Mouse (Mus musculus) T-helper 2 cell (primary cell): ENCODE results near the gene Bzw1.
"Not testable (repeated sequence)": the region's sequence is repeated elsewhere in the genome, so short reads cannot be mapped to it uniquely, and the experiment has no call there.

Experiments
- in situ Hi-C: fragments of 300-600 bp; cut with MboI, MseI; formaldehyde crosslinking; loops from one replicate; pipeline ENCODE4 v1.15.1; 2025; ENCODE audit warnings: high pct_unique_total_duplicates

Bzw1 gene

GRCm38 (mm10) chr1:58392652-58393283 lies at the start of gene Bzw1:
Gene Bzw1, plus strand, starts transcription at chr1:58392898.
- in situ Hi-C loops = no loop called here

- in situ Hi-C loops = no loop called here
Observed at GRCm38 (mm10) chr1:58343861-58344260, 48.8 kb upstream of the Bzw1 start.

GRCm38 (mm10) chr1:58344570-58344969 lies 48.1 kb upstream of the Bzw1 start:
- in situ Hi-C loops = no loop called here

- in situ Hi-C loops = no loop called here
Observed at GRCm38 (mm10) chr1:58346159-58346558, 46.5 kb upstream of the Bzw1 start.

GRCm38 (mm10) chr1:58348712-58349111 lies 44.0 kb upstream of the Bzw1 start:
- in situ Hi-C loops = no loop called here

- in situ Hi-C loops = loop anchor here (5.0 kb wide), 1 partner anchor 51 kb away; no protein-coding TSS in a partner anchor
Observed at GRCm38 (mm10) chr1:58353238-58353893, 39.3 kb upstream of the Bzw1 start.

GRCm38 (mm10) chr1:58358958-58359901 lies 33.5 kb upstream of the Bzw1 start:
- in situ Hi-C loops = no loop called here

- in situ Hi-C loops = no loop called here
Observed at GRCm38 (mm10) chr1:58362296-58362695, 30.4 kb upstream of the Bzw1 start.

GRCm38 (mm10) chr1:58364551-58364950 lies 28.1 kb upstream of the Bzw1 start:
- in situ Hi-C loops = no loop called here

- in situ Hi-C loops = no loop called here
Observed at GRCm38 (mm10) chr1:58365829-58366228, 26.9 kb upstream of the Bzw1 start.

- in situ Hi-C loops = no loop called here
Observed at GRCm38 (mm10) chr1:58366737-58367471, 25.8 kb upstream of the Bzw1 start.

- in situ Hi-C loops = no loop called here
Observed at GRCm38 (mm10) chr1:58369716-58370115, 23.0 kb upstream of the Bzw1 start.

- in situ Hi-C loops = not testable (repeated sequence)
Observed at GRCm38 (mm10) chr1:58374266-58374665, 18.4 kb upstream of the Bzw1 start.

- in situ Hi-C loops = loop anchor here (5.0 kb wide), 1 partner anchor 78 kb away; no protein-coding TSS in a partner anchor
Observed at GRCm38 (mm10) chr1:58375574-58376147, 17.0 kb upstream of the Bzw1 start.

GRCm38 (mm10) chr1:58382586-58383281 lies 10.0 kb upstream of the Bzw1 start:
- in situ Hi-C loops = no loop called here

GRCm38 (mm10) chr1:58391421-58392267 lies 1.1 kb upstream of the Bzw1 start:
- in situ Hi-C loops = no loop called here

- in situ Hi-C loops = no loop called here
Observed at GRCm38 (mm10) chr1:58392268-58392651, 438 bp upstream of the Bzw1 start.

GRCm38 (mm10) chr1:58393284-58394195 lies 842 bp downstream of the Bzw1 start:
- in situ Hi-C loops = no loop called here

GRCm38 (mm10) chr1:58395341-58395740 lies 2.6 kb downstream of the Bzw1 start:
- in situ Hi-C loops = no loop called here
